Mouse (Mus musculus): Measurements from ENCODE around the gene Mctp2.
A peak's percentile ranks its signal among the peaks of the same experiment; 100 is the strongest.
"Not testable (repeated sequence)": the region's sequence is repeated elsewhere in the genome, so short reads cannot be mapped to it uniquely, and the experiment has no call there.

The Mctp2 gene

DNA sequence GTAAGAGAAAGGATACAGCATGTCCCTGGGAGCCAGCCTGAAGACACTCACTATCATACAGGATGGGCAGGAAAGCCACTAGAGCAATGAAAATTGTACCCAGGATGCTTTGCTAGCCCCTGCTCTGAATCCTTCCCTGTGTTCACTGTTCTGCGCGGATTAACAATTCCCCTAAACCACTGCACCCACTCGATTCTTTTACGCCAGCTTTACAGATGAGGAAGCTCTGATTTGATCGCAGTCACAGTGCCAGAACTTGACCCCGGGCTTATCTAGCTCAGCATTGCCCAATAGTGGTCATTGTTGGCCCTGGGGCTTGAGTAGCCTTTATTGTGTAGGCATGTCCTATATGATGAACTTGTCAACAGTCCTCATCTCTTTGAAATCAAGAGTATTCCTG is 34.9 kb downstream of the Mctp2 start:
- no peak for DNase-seq (ENCODE audit: low read depth, low spot score)

DNA sequence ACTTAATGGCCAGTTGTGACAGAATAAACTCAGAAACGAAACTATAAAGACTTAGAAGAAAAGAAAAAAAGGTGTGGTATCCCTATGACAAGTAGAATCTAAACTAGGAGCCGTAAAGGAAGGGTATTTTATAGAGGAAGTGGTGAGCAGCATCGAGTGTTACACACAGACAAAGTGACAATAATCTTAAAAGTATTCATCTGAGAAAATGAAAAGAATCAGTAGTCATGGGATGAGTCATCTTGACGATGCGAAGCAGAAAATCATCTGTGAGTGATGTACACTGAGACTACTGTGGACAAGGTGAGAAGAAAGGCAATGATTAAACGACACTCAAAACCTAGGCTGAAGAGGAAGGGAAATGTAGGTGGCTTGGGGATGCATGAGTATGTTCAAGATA is 36.4 kb downstream of the Mctp2 start:
- no peak for DNase-seq (ENCODE audit: low read depth, low spot score)

DNA sequence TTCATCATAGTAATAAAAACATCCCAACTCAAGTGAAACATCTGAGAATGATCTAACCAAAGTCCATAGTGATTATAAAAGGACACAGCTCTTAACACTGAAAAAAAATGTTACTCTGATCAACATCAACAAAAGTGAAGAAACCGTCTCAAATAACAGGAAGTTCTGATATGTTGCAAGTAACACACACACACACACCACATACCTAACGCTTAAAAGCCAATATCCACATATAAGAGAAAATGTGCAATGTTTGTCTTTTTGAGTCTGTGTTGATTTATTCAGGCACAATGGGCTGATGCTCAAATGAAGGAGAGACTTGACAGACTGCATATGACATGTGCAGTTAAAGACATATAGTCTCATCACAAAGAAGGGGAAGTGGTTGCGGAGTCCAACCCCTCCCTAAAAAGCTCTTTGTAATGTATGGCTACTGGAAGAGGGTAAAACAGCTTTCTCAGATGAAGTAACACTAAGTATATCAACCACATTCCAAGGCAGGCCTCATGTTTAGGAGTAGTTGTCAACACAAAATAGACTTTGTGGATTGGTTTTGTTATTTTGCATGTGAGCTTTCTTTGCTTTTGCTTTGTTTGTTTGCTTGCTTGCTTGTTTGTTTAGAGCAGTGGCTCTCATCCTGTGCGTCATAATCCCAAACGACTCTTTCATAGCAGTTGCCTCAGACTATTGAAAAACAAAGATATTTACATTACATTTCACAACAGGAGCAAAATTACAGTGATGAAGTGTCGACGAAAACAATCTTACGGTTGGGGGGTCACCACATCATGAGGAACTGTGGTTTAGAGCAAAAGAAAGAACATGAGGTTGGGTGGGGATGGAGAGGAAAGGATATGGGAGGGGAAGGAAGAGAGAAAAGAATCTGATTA is 45.4 kb downstream of the Mctp2 start:
- DNase-seq (ENCODE audit: low read depth, low spot score), result no peak

DNA sequence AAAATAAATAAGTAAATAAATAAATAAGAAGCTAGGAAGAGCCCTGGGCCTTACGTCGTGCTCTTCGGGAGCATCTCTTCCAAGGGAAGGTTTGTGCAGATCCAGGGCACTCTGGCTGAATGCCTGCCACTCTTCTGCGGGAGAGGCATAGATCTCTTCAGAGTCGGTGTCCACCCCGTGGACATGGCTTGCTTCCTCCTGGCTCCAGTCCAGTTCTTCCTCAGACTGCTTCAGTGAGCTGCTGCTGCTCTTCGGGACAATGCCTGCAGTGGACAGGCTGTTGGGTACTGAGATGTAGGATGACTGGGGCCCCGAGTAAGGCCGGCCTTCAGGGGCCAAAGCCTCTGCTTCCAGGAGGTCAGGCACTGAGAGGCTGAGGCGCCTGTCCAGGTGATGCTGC is 47.4 kb downstream of the Mctp2 start:
- DNase-seq (ENCODE audit: low read depth, low spot score), result no peak

DNA sequence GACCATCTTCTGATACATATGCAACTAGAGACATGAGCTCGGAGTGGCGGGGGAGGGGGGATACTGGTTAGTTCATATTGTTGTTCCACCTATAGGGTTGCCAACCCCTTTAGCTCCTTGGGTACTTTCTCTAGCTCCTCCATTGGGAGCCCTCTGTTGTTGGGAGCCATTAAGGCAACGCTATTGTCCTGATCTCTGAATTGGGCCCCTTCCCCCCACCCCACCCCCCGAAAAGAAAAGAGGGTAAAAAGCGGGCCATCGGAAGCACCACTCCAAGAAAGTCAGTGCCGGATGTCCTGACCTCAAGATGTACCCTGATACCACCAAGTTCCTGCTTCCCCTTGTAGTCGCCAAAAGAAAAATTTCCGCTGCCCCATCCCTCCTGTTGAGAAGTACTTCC is 56.1 kb downstream of the Mctp2 start:
- DNase-seq (ENCODE audit: low read depth, low spot score), result not testable (repeated sequence)

DNA sequence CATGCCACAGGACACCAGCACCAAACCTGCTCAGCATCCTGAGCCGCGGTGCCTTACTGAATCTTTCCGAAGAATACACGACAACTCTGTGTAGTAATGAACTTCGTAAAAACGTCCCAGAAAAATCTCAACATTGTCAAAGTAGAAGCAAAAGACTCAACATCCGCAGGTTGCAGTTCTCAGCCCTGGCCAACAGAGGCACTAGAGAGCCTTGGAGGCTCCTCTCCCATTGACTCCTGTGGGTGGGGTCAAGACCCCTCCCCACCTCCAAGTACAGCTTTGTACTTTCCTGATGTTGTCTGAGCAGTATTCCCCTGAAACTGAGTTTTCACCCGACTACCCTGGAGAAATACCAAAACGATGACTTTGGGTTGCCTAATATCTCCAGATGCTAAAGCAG is 65.1 kb downstream of the Mctp2 start:
- DNase-seq (ENCODE audit: low read depth, low spot score), result no peak

DNA sequence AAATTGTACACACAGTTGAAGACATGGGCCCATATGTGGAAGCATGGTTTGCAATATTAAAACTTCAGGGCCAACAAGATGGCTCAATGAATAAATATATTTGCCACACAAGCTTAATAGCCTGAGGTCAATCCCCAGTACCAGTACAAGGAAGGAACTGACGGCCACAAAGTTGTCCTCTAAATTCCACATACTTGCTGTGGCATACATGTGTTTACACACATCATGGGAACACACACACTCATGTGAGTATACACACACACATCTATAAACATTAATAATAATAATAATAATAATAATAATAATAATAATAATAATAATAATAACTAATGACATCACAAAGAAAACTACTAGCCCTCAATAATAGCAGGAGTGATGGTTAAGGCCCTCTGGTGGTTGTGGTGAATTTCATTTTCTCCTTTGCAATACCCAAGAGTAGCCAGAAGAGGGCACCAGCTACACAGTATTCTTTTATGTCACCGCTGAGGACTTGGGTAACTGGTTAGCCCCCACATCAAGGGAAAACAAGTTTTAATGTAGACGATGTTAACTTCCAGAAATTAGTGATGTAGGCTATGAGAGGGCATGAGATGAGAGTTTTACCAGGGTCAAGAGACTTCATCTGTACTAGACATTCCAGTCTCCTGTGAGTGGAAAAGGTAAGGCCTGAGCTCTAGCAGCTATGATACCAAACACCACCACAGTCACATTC is 66.5 kb downstream of the Mctp2 start:
- peak; percentile 21 for DNase-seq (ENCODE audit: low read depth, low spot score)

DNA sequence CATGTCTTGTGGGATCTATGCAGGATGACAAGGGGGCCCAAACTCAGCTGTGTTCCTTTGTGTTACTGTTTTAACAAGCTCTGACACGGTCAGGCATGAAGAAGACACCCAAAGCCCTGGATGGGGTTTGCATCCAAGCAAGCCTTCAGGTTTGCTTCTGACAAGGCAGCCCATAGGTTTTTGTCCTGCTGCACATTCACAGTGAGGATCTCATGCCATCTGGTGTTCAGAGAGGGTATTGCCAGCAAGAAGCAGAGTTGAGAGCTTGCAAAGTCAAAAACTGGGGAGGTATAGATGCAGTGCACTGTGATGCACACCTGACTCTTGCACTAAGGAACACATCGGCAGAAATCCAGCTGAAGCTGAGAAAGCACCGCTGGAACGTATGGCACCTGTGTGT is 67.8 kb downstream of the Mctp2 start:
- DNase-seq (ENCODE audit: low read depth, low spot score), result peak; percentile 52

DNA sequence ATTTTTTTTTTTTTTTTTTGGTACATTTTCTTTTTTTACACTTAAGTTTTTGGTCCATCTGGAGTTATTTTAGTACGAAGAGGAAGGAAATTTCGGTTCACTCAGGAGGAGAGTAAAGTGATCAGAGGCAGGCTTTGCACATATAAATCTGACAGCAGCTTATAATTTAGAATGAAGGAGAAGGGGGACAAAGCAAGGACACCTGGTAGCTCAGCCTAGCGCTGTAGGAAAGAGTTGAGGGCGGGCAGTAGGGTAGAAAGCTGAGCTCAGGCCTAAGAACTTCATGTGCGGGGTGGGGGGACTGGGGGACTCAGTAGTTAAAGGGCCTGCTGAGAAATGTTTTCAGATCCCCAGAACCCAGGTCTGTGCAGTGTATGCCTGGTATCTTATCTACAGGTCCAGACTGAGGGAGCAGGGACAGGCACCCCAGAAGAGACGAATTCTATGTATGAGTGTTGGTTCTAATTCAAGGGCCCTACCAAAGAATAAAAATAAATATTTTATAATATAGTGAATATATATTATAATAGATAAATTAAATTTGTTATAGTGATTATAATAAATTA is 71.9 kb downstream of the Mctp2 start:
- no peak for DNase-seq (ENCODE audit: low read depth, low spot score)

DNA sequence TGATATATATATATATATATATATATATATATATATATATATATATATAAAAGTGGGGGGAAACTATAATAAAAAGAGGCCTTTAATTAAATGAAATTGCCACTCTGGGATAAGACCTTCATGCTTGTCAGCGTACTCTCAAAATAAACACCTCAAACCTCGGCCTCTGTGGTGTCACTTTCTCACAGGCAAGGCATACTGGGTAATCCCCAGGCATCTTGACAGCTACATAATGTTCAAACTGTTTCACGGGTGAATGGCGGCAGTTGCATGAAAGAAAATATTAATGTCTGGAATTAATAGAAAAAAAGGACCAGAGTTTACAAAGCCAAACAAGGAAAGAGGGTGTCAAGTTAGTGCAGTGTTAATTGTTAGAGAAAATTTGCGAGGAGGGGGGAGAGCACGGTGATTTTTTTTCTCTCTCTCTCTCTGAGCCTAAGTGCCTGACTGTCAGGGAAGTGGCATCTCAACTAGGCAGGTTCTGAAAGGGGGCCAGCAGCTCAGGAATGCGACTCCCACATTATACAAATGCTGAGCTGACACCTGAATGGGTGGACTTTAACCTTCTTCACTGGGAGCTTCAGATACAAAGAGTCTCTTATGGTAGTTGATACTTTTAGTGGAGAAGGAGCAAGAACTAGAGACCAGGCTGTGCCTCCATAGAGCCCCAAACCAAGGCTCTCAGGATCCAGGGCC is 75.1 kb downstream of the Mctp2 start:
- no peak for DNase-seq (ENCODE audit: low read depth, low spot score)

DNA sequence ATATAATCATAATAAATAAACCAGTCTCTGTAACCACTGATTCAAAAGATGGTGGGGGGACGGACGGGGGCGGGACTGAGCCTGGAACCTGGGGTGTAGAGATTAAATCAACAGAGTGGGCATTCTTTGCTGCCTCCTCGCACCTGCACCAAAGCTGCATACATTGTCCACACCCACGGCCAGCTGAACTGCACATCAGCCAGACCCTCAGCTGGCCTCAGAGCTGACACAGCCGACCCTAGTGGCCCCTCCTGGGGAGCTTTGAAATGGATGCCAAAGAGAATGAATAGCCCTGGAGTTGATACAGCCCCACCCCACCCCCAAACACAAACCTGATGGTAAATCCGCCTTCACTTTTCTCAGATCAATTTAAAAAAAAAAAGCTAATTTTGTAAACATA is 76.5 kb downstream of the Mctp2 start:
- no peak for DNase-seq (ENCODE audit: low read depth, low spot score)

DNA sequence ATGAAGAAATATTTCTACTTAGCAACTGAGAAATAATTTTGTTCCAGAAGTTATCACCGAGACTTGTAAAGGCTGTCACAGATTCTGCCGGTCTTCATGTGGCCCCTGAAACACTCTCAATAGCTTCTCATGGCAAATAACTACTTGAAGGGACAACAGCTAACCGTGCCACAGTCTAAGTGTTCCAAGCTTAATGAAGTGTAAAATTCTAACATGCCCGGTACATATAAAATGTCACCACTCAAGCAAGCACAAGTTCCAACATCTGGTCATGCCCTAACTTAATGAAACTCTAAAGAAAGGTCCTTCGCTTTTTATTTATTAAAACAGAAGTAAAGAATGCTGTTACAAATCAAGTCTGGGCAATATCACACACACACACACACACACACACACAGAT is 82.8 kb downstream of the Mctp2 start:
- no peak for DNase-seq (ENCODE audit: low read depth, low spot score)

DNA sequence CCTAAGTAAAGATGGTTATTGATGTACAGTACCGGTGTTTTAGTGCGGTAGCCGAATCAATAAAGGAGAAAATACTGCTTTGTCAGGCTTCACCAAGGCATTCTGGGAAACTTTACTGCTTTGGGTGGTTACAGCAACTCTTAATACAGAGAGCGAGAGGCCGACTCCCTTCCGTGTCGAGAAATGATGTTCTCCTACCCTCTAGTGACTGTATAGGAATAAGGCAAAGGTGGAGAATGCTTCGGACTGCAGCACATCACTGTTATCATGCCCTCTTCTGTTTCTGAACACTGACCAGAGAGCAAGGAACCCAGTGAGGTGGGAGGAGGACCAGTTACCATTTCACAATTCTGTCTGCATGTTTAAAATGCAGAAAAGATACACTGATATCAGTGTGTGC is 83.9 kb downstream of the Mctp2 start:
- DNase-seq (ENCODE audit: low read depth, low spot score), result no peak

DNA sequence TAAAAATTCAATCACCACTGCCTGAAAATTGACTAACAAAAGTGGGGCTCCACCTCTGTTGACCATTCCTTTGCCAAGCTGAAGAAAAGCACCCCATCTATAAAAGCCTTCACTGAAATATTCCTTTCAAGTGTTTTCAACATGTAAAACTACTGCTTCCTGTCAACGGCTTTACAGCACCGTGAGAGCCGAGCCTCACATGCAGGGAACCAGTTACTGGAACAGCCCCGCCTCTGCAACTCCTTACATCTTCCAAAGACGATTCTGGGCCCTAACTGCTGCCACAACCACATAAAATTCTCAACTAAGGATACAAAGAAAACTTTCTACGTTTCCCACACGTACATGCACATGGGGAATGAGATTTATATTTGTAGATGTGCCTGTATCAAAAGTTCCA is 88.4 kb downstream of the Mctp2 start:
- DNase-seq (ENCODE audit: low read depth, low spot score), result no peak

DNA sequence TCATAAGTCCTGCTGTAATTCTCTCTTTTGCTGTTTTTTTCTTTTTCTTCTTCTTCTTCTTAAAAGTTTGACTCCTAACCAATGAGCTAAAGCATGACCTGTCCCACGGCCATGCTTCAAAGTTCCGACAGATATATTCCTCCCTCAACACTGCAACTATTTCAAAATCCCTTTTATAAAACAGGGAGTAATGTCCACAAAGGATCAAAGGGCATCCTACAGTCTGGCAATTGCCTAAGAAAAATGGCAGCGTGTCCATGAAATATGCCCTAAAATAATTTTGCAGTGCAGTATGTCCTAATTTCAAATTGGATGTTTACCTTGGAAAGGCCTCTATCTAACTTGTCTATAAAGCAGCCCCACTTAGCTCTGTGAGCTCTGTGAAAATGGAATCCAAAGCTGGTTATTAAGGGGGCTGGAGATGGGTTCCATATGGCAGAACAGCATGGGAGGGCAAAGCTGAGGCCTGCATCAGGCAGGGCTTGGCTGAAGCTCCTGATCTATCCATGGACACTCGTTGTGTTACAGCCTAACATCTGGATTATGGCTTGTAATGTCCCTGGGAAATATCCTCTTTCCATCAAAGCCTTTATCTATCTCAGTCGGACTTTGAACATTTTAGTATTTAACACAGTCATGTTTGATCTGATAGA is 90.7 kb downstream of the Mctp2 start:
- DNase-seq (ENCODE audit: low read depth, low spot score), result no peak

DNA sequence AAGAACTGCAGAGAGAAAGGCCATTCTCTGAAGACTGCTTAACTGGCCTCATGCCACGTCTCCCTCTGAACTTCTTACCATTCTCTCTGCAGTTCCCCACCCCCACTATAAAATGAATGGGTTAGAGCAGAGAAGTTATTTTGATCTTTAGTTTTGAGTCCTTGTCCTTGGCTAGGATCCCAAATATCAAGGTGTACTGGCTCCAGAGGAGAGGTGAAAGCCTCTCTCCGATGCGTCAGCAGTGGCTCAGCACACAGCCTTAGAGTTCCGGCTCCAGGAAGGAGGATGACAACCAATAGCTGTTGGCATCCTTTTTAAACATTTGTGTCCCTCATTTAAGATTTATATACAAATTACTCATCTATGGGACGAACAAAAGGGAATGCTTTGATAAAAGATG is 96.2 kb downstream of the Mctp2 start:
- DNase-seq (ENCODE audit: low read depth, low spot score), result no peak

DNA sequence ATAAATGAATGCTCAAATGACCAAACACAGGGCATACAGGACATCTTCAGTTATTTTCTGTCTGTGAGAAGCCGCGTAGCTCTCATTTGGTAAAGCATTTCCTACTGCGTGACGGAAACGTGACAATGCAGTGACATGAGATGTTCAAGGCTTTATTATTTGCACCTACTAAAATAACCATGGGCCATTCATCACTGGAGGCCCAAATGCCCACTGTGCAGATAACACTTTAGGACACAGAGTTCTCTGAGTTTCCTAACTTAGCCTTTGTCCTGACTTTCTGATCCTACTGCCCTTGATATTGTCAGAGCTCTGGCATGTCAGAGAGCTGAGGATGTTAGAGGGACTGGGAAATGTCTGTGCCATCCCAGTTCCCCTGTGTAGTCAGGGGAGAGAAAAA is 97.1 kb downstream of the Mctp2 start:
- DNase-seq (ENCODE audit: low read depth, low spot score), result no peak

DNA sequence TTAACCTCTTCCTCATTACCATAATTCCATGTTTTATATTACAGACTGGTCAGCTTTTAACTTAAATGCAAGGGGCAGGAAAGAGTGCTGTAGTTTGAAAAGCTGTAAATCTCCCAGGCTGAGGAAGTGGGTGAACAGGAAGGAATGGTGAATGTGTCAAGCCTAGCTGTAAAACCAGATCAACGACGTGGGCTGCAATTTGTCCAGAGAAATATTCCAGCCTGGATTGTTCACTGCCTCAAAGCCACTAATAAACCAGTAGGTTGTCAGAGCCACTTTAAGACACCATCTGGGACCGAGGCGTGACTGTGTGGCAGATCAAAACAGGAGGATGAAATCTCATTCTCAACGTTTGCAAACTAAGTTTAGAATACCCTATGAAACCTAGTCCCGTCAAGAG is 99.6 kb downstream of the Mctp2 start:
- no peak for DNase-seq (ENCODE audit: low read depth, low spot score)

DNA sequence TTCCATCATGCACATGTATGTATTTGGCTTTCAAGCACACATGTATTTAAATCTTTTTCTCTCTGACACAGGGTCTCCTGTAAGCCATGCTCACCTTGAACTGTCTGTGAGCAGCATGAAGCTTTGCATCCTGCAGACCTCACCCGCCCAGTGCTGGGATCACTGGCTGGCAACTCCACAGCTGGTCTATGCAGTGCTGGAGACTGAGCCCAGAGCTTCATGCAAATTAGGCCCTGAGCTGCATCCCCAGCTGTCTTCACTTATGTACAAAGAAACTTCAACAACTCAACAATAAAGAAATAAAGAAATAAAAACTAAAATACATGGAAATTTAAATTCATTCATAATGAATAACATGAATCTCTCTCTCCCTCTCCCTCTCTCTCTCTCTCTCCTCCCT is 110.7 kb downstream of the Mctp2 start:
- DNase-seq (ENCODE audit: low read depth, low spot score), result no peak

DNA sequence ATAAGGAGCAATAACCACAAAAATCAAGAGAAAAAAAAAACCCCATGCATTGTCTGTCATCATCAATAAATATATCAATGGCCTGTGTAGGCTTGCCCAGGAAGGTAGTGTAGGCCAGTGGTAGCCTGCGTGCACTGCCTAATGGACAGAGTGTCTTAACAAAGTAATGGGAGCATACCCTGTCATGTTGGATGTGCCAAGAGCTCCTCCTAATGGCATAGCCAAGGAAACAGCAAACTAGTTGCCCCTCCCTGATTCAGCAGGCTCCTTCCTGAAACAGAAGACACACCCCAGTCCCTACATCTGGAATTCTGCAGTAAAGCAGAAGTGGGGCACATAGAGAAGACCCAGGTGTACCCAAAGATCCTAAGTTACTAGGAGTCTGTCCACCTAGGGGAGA is 113.1 kb downstream of the Mctp2 start:
- no peak for DNase-seq (ENCODE audit: low read depth, low spot score)

DNA sequence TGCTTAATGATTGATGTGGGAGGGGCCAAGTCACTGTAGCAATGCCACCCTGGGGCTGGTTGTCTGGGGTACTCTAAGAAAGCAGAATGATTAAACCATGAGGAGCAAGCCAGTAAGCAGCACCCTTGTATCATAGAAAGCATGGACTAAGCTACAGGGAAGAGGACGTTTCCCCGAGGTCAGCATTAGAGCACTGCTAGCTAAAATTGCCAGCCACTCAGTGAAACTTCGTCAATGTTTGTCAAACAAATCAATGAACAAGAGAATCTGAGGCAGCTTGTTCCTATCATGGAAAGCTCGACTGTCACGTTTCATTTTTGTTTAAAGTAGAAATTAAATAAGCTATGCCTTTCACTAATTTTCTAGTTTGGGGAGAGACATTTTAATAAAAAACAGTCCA is 124.8 kb downstream of the Mctp2 start:
- no peak for DNase-seq (ENCODE audit: low read depth, low spot score)

DNA sequence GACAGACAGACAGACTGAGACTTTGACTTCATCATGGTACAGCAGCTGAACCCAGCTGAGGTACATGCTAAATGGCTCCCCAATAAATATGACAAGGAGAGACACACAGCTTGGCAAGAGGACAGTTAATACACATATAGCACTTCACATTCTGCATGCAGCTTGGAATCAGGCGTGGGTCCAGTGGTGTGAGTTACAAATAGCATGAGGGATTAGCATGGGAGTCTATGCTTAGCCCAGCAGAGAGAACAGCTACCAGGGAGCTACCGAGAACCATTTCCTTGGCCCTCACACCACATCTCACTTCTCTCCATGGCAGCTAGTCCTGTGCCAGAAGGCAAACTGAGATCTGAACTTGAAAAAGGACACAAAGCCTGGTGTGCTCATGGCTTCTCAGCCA is 137.1 kb downstream of the Mctp2 start:
- DNase-seq (ENCODE audit: low read depth, low spot score), result no peak

All from retina, postnatal 7 days (tissue).